Mouse (Mus musculus) neural tube, embryonic 13.5 days (tissue): ENCODE results near the gene Als2cr12. TPM values are rescaled to one million over a fixed set of nuclear protein-coding genes. Genes with fewer than 3 reads are reported as not detected.

Experiments
- ATAC-seq: fragments of 200-750 bp; cut with Nextera tagmentation; 2 replicates; pipeline ENCODE4 v1.8.0; 2017; ENCODE audit warnings: low read depth, mild to moderate bottlenecking, moderate TSS enrichment, moderate library complexity
- H3K27ac ChIP-seq: fragments of 300-500 bp; sonication (generic); replicated peaks from 2 replicates; pipeline ENCODE4 v1.5.1; 2015; ENCODE audit warnings: moderate library complexity, mild to moderate bottlenecking, inconsistent platforms
- H3K27me3 ChIP-seq: fragments of 300-500 bp; sonication (generic); 2 replicates; pipeline ENCODE4 v1.6.1; 2015; ENCODE audit warnings: mild to moderate bottlenecking, inconsistent platforms
- H3K36me3 ChIP-seq: fragments of 300-500 bp; sonication (generic); 2 replicates; pipeline ENCODE4 v1.6.1; 2015; ENCODE audit warnings: mild to moderate bottlenecking, inconsistent platforms
- H3K4me1 ChIP-seq: fragments of 300-500 bp; sonication (generic); replicated peaks from 2 replicates; pipeline ENCODE4 v1.6.1; 2015; ENCODE audit warnings: inconsistent platforms
- H3K4me2 ChIP-seq: fragments of 300-500 bp; sonication (generic); 2 replicates; pipeline ENCODE4 v1.6.1; 2015; ENCODE audit warnings: inconsistent platforms, mild to moderate bottlenecking, moderate library complexity
- H3K4me3 ChIP-seq: fragments of 300-500 bp; sonication (generic); 2 replicates; pipeline ENCODE4 v1.5.1; 2015; ENCODE audit warnings: mild to moderate bottlenecking, inconsistent platforms
- H3K9ac ChIP-seq: fragments of 300-500 bp; sonication (generic); 2 replicates; pipeline ENCODE4 v1.6.1; 2015; ENCODE audit warnings: moderate library complexity, mild to moderate bottlenecking, inconsistent platforms
- H3K9me3 ChIP-seq: fragments of 300-500 bp; sonication (generic); 2 replicates; pipeline ENCODE4 v1.6.1; 2016; ENCODE audit warnings: inconsistent platforms
- whole genome bisulfite sequencing: fragments of 180-500 bp; shearing (Covaris S2); methylation state at CpG from one replicate; pipeline ENCODE4 v1.1.7; 2015; 5-methylcytosine and 5-hydroxymethylcytosine counted together
- polyA plus RNA-seq: library from polyadenylated mRNA; unstranded; fragments of >200 nt; fragmentation: Nextera tagmentation; extraction: Ambion mirVana; gene quantifications from 2 replicates; pipeline ENCODE4 v1.2.1, GENCODE M21; 2015

Als2cr12 gene
- polyA plus RNA-seq, 1 experiment from 2014 or later = not detected

DNA sequence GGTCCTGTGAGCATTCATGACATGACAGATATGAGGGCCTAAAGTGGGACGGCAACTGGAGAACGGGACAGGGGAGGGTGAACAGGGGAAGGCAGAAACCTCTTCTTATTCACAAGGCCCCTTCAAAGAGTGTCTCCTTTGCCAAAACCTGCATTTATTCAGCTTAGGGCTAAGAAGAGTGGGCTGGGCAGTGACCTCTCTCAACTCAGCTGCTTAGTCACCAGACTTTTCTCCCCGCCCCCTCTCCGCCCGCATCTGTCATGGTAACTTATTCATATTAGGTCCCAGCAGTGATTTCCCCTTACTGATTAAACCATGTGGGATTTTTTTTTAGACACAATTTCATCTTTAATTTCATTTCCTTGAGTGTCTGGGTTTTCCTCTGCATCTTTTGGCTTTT lies 30.0 kb upstream of the Als2cr12 start:
- H3K27ac ChIP-seq = no peak overlapping the region
- no peak for ATAC-seq
- H3K36me3 ChIP-seq = peaks cover 16% of the 10 kb centered on the region; the same call in 1 of the 2 replicates
- H3K9me3 ChIP-seq = no peaks in the 10 kb centered on the region
- no peak overlapping the region for H3K4me3 ChIP-seq
- 92% methylated on average over 5 of the region's 5 CpGs for WGBS
- no peaks in the 10 kb centered on the region for H3K4me1 ChIP-seq
- H3K27me3 ChIP-seq = no peaks in the 10 kb centered on the region
- no peak overlapping the region for H3K9ac ChIP-seq
- no peak overlapping the region for H3K4me2 ChIP-seq

DNA sequence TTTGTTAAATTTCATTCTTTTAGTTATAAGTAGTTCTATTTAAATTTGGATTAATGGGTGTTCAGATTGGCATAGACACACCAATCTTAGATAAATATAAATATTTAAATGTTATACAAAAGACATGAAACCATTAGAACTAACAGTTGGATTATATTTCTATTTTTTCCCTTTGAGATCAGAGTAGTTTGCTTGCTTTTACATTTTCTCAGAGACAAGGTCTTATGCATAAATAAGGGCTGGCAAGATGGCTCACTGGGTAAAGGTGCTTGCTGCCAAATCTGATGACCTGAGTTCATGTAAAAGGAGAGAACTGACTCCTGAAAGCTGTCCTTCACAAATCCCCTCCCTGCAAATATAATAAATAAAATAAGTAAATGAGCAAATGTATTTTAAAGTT lies 29.3 kb upstream of the Als2cr12 start:
- Histone ChIP-seq H3K4me1 (no peaks in the 10 kb centered on the region), H3K27me3 (no peaks in the 10 kb centered on the region)
- ATAC-seq = no peak

DNA sequence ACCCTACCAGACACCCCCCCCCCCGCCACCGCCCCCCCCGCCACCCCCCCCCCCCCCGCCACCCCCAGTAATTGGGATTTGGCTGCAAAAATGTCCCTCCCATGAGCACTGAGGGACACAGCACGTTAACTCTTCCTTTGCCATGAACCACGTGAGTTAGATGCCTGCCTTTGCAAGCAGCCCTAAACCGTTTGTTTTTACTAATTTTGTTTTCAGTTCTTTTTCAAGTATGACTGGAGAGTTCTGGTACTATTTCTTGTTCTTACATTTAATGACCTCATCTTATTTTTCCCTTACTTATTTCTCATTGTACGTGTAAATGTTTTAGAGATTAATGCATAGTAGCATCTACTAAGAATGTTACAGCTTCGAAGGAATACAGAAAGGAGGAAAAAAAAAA lies 28.7 kb upstream of the Als2cr12 start:
- H3K4me2 ChIP-seq = no peak overlapping the region
- no peak for ATAC-seq
- H3K27ac ChIP-seq = no peak overlapping the region
- WGBS = 65% methylated on average over 5 of the region's 9 CpGs
- no peaks in the 10 kb centered on the region for H3K4me1 ChIP-seq
- peaks cover 15% of the 10 kb centered on the region; the same call in 1 of the 2 replicates for H3K36me3 ChIP-seq
- H3K9me3 ChIP-seq = no peaks in the 10 kb centered on the region
- H3K4me3 ChIP-seq = no peak overlapping the region
- H3K9ac ChIP-seq = no peak overlapping the region
- no peaks in the 10 kb centered on the region for H3K27me3 ChIP-seq

More for the DNA sequence above, 29.3 kb upstream of the Als2cr12 start:
- Histone ChIP-seq H3K9ac (no peak overlapping the region), H3K4me3 (no peak overlapping the region), H3K27ac (no peak overlapping the region), H3K9me3 (no peaks in the 10 kb centered on the region), H3K4me2 (no peak overlapping the region), H3K36me3 (peaks cover 15% of the 10 kb centered on the region; the same call in 1 of the 2 replicates)

DNA sequence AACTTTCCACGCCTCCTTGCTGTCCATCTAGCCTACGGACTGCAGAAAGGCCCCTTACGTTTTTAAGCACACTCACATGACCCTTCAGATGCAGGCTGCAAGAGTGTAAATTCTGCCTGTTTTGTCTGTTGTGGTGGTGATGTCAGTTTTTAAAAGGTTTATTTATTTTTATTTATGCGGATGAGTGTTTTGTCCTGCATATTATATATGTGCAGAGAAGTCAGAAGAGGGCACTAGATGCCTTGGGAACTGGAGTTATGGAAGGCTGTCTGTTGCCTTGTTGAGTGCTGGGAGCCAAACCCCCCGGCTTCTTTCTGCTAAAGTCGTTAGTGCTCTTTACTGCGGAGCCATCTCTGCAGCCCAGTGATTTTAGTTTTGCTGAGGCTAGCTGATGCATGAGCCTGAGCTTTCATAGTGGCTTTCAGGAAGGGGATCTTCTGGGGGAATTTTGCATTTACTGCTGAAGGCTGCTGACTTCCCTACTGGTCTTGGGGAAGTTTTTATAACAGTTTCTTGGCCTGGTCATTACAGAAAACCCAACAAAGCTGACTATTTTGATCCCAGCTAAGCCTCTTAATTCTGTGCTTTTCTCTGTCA lies 28.1 kb upstream of the Als2cr12 start:
- Histone ChIP-seq H3K4me3 (no peak overlapping the region), H3K9ac (no peak overlapping the region), H3K27ac (no peak overlapping the region), H3K4me1 (no peaks in the 10 kb centered on the region), H3K9me3 (no peaks in the 10 kb centered on the region), H3K4me2 (no peak overlapping the region), H3K36me3 (peaks cover 15% of the 10 kb centered on the region; the same call in 1 of the 2 replicates), H3K27me3 (no peaks in the 10 kb centered on the region)
- 62% methylated on average over 7 of the region's 7 CpGs for WGBS
- ATAC-seq = no peak

DNA sequence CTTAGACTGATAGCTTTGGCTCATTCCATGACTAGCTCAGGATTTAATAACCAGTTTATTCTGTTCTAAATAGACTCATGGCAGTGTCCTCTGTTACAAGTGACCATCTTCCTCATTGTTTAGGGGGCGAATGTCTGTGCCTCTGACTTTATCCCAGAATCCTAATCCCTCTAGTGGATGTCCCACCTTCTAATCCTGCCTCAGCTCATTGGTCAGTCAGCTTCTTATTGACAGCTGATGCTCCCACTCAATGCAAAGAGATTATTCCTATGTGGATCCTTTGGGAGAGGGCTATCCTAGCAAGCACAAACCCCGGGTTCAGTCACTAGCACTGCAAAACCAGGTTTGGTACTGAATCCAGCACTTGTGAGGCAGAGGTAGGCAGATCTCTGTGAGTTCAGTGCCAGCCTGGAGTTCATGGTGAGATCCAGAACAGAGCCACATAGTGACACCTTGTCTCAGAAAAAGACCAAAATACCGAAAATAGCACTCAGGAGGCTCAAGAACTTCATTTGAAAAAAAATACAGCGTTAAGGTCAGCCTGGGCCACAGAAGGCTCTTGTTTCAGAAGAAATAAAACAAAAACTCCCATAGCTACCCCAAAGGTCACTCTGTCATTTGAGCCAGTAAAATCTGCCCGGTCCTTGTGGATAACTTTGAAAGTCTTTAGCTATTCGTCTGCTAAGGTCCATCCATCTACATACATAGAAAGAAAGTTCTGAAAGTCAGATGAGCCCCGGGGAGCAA lies 27.4 kb upstream of the Als2cr12 start:
- peaks cover 11% of the 10 kb centered on the region; the same call in 1 of the 2 replicates for H3K36me3 ChIP-seq
- no peaks in the 10 kb centered on the region for H3K4me1 ChIP-seq
- H3K27me3 ChIP-seq = no peaks in the 10 kb centered on the region
- no peaks in the 10 kb centered on the region for H3K9me3 ChIP-seq
- no peak overlapping the region for H3K4me2 ChIP-seq
- no peak overlapping the region for H3K27ac ChIP-seq
- ATAC-seq = no peak
- no peak overlapping the region for H3K4me3 ChIP-seq
- H3K9ac ChIP-seq = no peak overlapping the region
- 66% methylated on average over 7 of the region's 7 CpGs for WGBS

DNA sequence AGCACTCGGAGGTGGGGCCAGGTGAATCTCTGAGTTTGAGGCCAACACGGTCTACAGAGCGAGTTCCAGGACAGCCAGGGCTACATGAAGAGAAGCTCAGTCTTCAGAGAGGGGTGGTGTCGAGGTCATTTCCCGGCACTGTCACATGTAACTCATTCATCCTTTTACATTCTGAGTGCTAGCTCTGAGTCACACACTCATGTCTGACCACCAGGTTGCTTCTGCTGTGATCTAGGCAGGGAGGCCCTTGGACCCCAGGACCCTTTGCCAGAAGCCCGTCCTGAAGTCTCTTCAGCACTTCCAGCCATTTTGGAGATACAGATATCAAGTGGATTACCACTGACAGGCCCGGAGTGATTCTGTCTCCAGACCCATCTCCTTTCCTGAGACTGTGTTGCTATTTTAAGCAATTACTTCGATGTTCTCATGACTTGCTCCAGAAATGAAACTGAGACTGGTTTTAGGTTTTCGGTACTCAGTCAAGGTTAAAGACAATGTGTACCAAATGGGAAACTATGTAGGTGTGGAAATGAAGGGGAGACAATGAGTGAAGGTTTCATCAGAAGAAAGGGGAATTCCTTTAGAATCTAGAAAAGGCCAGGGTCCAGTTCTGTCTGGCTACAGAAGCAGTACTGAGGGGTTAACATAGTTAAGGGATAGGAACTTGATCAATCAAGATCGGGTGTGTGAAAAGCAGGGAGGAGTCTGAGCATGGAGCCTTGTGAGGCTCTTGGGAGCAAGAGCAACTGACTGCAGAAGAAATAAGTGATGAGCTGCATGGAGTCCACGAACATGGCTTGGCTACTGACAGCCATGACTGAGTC lies 26.5 kb upstream of the Als2cr12 start:
- H3K36me3 ChIP-seq = peaks cover 7% of the 10 kb centered on the region; the same call in 1 of the 2 replicates

DNA sequence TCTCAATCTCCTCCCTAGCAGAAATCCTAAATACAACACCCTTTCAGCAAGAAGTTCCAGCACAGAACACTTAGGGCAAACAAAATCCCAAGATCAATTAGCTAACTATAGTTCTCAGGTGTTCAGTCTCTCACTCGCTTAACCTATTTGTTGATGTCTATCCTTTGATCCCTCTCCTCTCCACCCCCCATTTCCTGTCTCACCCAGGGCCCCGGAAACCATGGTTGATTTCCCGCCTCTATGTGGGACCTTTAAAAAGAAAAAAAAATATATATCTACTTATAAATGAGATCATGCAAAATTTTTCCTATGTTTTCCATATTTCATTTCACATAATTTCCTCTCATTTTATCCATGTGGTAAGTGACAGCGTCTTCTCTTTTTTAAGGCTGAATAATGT lies 25.2 kb upstream of the Als2cr12 start:
- no peak for ATAC-seq
- WGBS = 87% methylated on average over 4 of the region's 4 CpGs
- H3K36me3 ChIP-seq = no peaks in the 10 kb centered on the region
- no peaks in the 10 kb centered on the region for H3K27me3 ChIP-seq
- H3K9ac ChIP-seq = no peak overlapping the region
- H3K4me3 ChIP-seq = no peak overlapping the region
- no peaks in the 10 kb centered on the region for H3K9me3 ChIP-seq
- no peak overlapping the region for H3K4me2 ChIP-seq
- no peaks in the 10 kb centered on the region for H3K4me1 ChIP-seq
- H3K27ac ChIP-seq = no peak overlapping the region

More for the DNA sequence above, 26.5 kb upstream of the Als2cr12 start:
- Histone ChIP-seq H3K4me3 (no peak overlapping the region), H3K9ac (no peak overlapping the region), H3K27ac (no peak overlapping the region), H3K4me1 (no peaks in the 10 kb centered on the region), H3K4me2 (no peak overlapping the region), H3K9me3 (no peaks in the 10 kb centered on the region), H3K27me3 (no peaks in the 10 kb centered on the region)
- ATAC-seq = no peak
- 91% methylated on average over 11 of the region's 11 CpGs for WGBS

DNA sequence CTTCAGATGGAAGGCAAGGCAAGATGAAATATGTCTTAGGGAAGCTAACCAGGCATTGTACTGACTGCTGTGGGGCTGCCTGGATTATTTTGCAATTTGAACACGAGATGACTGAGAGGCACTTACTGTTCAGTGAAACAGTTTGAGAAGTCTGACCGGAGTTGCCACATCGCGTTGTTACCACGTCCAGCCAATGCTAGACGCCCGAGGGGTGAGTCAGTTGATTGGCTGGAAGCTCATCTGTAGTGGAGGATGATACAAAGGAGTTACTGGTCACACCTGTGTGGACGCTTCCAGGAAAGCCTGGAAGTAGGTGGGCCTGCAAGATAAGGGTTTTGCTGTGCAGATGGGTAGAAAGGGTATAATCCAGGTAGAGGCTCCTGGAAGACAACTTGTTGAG lies 24.3 kb upstream of the Als2cr12 start:
- no peak overlapping the region for H3K27ac ChIP-seq
- H3K4me1 ChIP-seq = no peaks in the 10 kb centered on the region
- 90% methylated on average over 8 of the region's 8 CpGs for whole genome bisulfite sequencing
- H3K36me3 ChIP-seq = no peaks in the 10 kb centered on the region
- H3K9me3 ChIP-seq = no peaks in the 10 kb centered on the region
- no peak overlapping the region for H3K4me2 ChIP-seq
- ATAC-seq = no peak
- no peak overlapping the region for H3K9ac ChIP-seq
- H3K27me3 ChIP-seq = no peaks in the 10 kb centered on the region
- H3K4me3 ChIP-seq = no peak overlapping the region

DNA sequence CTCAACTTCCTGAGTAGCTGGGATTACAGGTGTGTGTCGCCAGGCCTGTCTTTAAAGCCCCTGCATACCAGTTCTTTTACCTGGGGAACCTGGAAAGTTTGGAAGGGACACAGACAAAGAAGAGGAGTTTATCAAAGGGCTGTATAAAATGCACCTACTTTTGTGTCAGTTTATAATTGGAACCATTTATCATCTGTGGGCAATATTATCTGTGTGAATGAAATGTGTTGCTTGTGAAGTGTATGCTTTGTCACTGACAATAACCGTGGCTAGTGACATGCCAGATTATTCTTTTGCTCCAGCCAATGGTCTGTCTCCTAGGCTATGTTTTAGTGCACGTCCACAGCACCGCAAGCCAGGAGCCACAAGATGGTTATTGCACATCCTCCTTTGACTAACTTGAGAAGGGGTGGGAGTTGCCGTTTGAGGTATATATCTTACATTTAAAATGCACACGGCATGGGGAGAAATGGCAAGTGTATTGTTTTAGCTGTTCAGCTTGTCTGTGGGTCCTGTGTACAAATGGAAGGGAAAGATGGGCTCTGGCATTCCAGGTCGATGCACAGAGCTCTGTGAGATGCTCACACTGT lies 23.7 kb upstream of the Als2cr12 start:
- no peak overlapping the region for H3K4me2 ChIP-seq
- H3K27me3 ChIP-seq = no peaks in the 10 kb centered on the region
- WGBS = 89% methylated on average over 7 of the region's 7 CpGs
- 0 out of 2 replicates have a peak, but pooled peaks cover 2% of the 10 kb centered on the region for H3K4me1 ChIP-seq
- H3K36me3 ChIP-seq = no peaks in the 10 kb centered on the region
- no peak overlapping the region for H3K27ac ChIP-seq
- no peaks in the 10 kb centered on the region for H3K9me3 ChIP-seq
- no peak for ATAC-seq
- no peak overlapping the region for H3K9ac ChIP-seq
- no peak overlapping the region for H3K4me3 ChIP-seq

DNA sequence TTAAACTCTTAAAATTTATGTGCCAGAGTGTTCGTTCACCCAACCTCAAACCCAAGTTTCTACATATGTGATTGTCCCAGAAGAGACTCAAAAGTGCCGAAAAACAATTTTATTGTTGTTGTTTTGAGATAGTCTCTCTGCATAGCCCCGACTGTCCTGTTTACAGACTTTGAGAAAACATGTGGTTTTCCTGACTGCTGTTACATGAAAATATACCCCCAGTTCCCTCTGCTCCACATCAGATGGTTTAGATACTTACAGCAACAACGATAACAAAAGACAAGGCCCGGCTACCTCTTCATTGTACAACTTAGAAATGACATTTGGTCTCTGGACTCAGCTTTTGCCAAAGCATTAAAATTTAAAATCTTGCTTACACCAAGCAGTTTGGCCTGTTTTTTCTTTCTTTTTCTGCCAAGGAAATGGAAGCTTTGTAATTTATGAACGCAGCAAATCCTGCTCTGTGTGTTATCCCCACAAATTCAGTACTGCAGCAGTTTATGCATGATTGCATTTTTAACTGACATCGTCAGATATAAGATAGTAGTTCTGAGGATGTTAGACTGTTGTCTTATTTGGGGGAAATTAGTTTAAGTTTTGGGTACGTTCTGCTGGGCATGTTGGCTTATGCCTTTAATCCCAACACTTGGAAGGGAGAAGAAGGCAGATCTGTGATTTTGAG lies 21.9 kb upstream of the Als2cr12 start:
- Histone ChIP-seq H3K27me3 (no peaks in the 10 kb centered on the region), H3K9ac (no peak overlapping the region), H3K9me3 (no peaks in the 10 kb centered on the region), H3K27ac (no peak overlapping the region), H3K4me2 (no peak overlapping the region), H3K4me3 (no peak overlapping the region), H3K36me3 (no peaks in the 10 kb centered on the region), H3K4me1 (peaks cover 14% of the 10 kb centered on the region)
- ATAC-seq = no peak
- 95% methylated on average over 8 of the region's 8 CpGs for WGBS

DNA sequence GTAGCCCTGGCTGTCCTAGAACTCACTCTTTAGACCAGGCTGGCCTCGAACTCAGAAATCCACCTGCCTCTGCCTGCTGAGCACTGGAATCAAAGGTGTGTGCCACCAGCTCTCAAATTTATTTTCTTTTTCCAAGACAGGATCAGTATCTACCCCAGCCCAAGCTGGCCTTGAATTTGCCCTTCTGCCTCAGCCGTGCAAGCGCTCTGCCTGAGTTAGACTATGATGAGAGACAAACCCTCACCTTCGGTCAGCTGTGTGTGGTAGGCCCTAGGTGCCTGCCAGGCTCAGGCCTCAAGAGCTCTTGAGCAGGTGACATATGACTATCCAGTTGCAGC lies 21.1 kb upstream of the Als2cr12 start:
- H3K36me3 ChIP-seq = no peaks in the 10 kb centered on the region
- no peaks in the 10 kb centered on the region for H3K9me3 ChIP-seq
- H3K27ac ChIP-seq = no peak overlapping the region
- H3K9ac ChIP-seq = no peak overlapping the region
- WGBS = 97% methylated on average over 4 of the region's 4 CpGs
- no peaks in the 10 kb centered on the region for H3K27me3 ChIP-seq
- ATAC-seq = no peak
- H3K4me3 ChIP-seq = no peak overlapping the region
- peaks cover 14% of the 10 kb centered on the region for H3K4me1 ChIP-seq
- no peak overlapping the region for H3K4me2 ChIP-seq
